Mouse (Mus musculus) right cerebral cortex, adult 18-20 months (tissue): Measurements from ENCODE around the gene Cypt1.

Experiments
- DNase-seq: peaks from one replicate; pipeline ENCODE4 v3.0.0; 2022; ENCODE audit warnings: mixed read lengths

The Cypt1 gene

GRCm38 (mm10) chrX:16522569-16522968, at the start of gene Cypt1:
Gene Cypt1, plus strand, starts transcription at chrX:16522869.
- DNase-seq, result no peak

GRCm38 (mm10) chrX:16546806-16547205, 24.1 kb downstream of the Cypt1 start:
- DNase-seq, result no peak

GRCm38 (mm10) chrX:16557061-16557460, 34.4 kb downstream of the Cypt1 start:
- no peak for DNase-seq

GRCm38 (mm10) chrX:16558501-16558900, 35.8 kb downstream of the Cypt1 start:
- peak; percentile 2 for DNase-seq
